Comparison of ENCODE assay signal across 10 mouse cellular contexts in the genomic region with DNA sequence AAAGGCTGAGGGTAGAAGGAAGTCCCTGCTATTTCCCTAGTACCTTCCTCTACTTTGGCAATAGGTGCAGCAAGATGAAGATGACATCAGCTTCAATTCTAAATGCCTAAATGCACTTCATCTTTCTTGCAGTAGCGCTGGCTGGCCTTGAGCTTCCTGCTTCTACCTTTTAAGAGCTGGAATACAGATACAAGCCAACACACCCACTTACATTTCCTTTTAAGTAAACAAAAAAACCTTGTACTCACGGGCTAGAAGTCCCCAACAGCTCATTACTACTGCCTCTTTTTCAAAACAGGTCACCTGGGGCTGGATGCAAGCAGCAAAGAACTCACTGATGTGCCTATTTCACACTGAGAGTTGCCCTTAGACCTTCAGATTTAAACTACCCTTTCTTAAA. TPM values are rescaled to one million over a fixed set of nuclear protein-coding genes. Genes with fewer than 3 reads are reported as not detected.
DNase-seq lines count a peak whose midpoint lies in the region; ATAC-seq and TF ChIP-seq lines count a peak whose summit lies in the region.
"Had no signal": no experiment of that assay in that cellular context is flagged by ENCODE, and none has a peak within 500 bp of the region (broad histone marks: within the 10 kb centered on the region; RNA-seq: fewer than 3 reads in every experiment).

No protein-coding gene starts in this region.

- no peak overlapping the region; the same call in 1 of the 2 replicates for H3K4me3 ChIP-seq in intestine, embryonic 14.5 days (ENCODE audit: low read depth, low read length)
- H3K4me3 ChIP-seq in intestine, embryonic 16.5 days (ENCODE audit: low read length), result no peak overlapping the region
- H3K4me3 ChIP-seq in ES-Bruce4 (ENCODE audit: low read depth, low read length), result no peak overlapping the region
- no peak overlapping the region for H3K4me3 ChIP-seq in forebrain, embryonic 14.5 days (ENCODE audit: low read depth, low read length)
- H3K4me3 ChIP-seq in midbrain, embryonic 13.5 days (replicated peaks), result no peak overlapping the region
- H3K4me3 ChIP-seq: left cerebral cortex, adult 2 months had no signal

- no peak for TF ChIP-seq EP300 in ES-Bruce4 (IDR thresholded peaks at IDR 0.05; ENCODE audit: insufficient read depth, low read depth, low read length)

- no peak for DNase-seq in intestine, embryonic 14.5 days (ENCODE audit: low spot score)
- DNase-seq in forebrain, embryonic 14.5 days (ENCODE audit: low spot score), result no peak
- DNase-seq in right cerebral cortex, postnatal 14 days, result no peak
- DNase-seq in testis, postnatal 10 days (ENCODE audit: low spot score), result no peak
- no peak for DNase-seq in gastrocnemius, postnatal 10 days

- H3K9ac ChIP-seq in intestine, embryonic 14.5 days (ENCODE audit: low read length), result no peak overlapping the region
- no peak overlapping the region for H3K9ac ChIP-seq in intestine, embryonic 16.5 days (ENCODE audit: low read depth, low read length)
- 0 out of 2 replicates have a peak overlapping the region, but pooled peaks have one; percentile 36 for H3K9ac ChIP-seq in ES-Bruce4 (ENCODE audit: low read depth, poor library complexity, severe bottlenecking)
- no peak overlapping the region for H3K9ac ChIP-seq in forebrain, embryonic 14.5 days (ENCODE audit: low read length)
- peak overlapping the region; percentile 28; the same call in 1 of the 2 replicates for H3K9ac ChIP-seq in midbrain, embryonic 13.5 days (replicated peaks)

- 50% methylated on average over 2 of the region's 2 CpGs for WGBS in intestine, embryonic 14.5 days
- WGBS in intestine, embryonic 16.5 days, result 30% methylated on average over 2 of the region's 2 CpGs
- 66% methylated on average over 2 of the region's 2 CpGs for WGBS in forebrain, embryonic 14.5 days
- WGBS in midbrain, embryonic 13.5 days, result 88% methylated on average over 2 of the region's 2 CpGs

- no peaks in the 10 kb centered on the region for H3K27me3 ChIP-seq in intestine, embryonic 14.5 days (replicated peaks; ENCODE audit: control insufficient read depth, insufficient read depth, low read length)
- no peaks in the 10 kb centered on the region for H3K27me3 ChIP-seq in intestine, embryonic 16.5 days (replicated peaks; ENCODE audit: control insufficient read depth, insufficient read depth, low read length)
- H3K27me3 ChIP-seq in ES-Bruce4 (ENCODE audit: control insufficient read depth, insufficient read depth, low read length, poor library complexity, severe bottlenecking), result no peaks in the 10 kb centered on the region
- H3K27me3 ChIP-seq in forebrain, embryonic 14.5 days (replicated peaks; ENCODE audit: control insufficient read depth, insufficient read depth, low read length), result no peaks in the 10 kb centered on the region
- H3K27me3 ChIP-seq in midbrain, embryonic 13.5 days, result no peaks in the 10 kb centered on the region

- TF ChIP-seq POLR2A in ES-Bruce4 (IDR thresholded peaks at IDR 0.05; ENCODE audit: insufficient read depth, low read length), result no peak

- H3K36me3 ChIP-seq in intestine, embryonic 14.5 days (ENCODE audit: control insufficient read depth, insufficient read depth, low read length), result 0 out of 2 replicates have a peak, but pooled peaks cover 5% of the 10 kb centered on the region
- H3K36me3 ChIP-seq in intestine, embryonic 16.5 days (ENCODE audit: control insufficient read depth, insufficient read depth, low read length), result no peaks in the 10 kb centered on the region
- 0 out of 2 replicates have a peak, but pooled peaks cover 2% of the 10 kb centered on the region for H3K36me3 ChIP-seq in ES-Bruce4 (ENCODE audit: control insufficient read depth, insufficient read depth, low read length, poor library complexity, severe bottlenecking)
- H3K36me3 ChIP-seq in forebrain, embryonic 14.5 days (ENCODE audit: control insufficient read depth, insufficient read depth, low read length), result no peaks in the 10 kb centered on the region; the same call in 1 of the 2 replicates
- peaks cover 7% of the 10 kb centered on the region; the same call in 1 of the 2 replicates for H3K36me3 ChIP-seq in midbrain, embryonic 13.5 days

- peaks cover 25% of the 10 kb centered on the region for H3K4me1 ChIP-seq in intestine, embryonic 14.5 days (replicated peaks; ENCODE audit: control insufficient read depth, insufficient read depth, low read length)
- H3K4me1 ChIP-seq in intestine, embryonic 16.5 days (ENCODE audit: control insufficient read depth, insufficient read depth, low read length), result peaks cover 21% of the 10 kb centered on the region
- no peaks in the 10 kb centered on the region for H3K4me1 ChIP-seq in ES-Bruce4 (ENCODE audit: control insufficient read depth, insufficient read depth, low read length)
- peaks cover 17% of the 10 kb centered on the region for H3K4me1 ChIP-seq in forebrain, embryonic 14.5 days (ENCODE audit: control insufficient read depth, insufficient read depth, low read length)
- peaks cover 58% of the 10 kb centered on the region for H3K4me1 ChIP-seq in midbrain, embryonic 13.5 days (replicated peaks)

- H3K9me3 ChIP-seq in intestine, embryonic 14.5 days (ENCODE audit: control insufficient read depth, low read length), result no peaks in the 10 kb centered on the region
- no peaks in the 10 kb centered on the region for H3K9me3 ChIP-seq in intestine, embryonic 16.5 days (ENCODE audit: control insufficient read depth, low read length)
- no peaks in the 10 kb centered on the region for H3K9me3 ChIP-seq in ES-Bruce4 (replicated peaks; ENCODE audit: control insufficient read depth, insufficient read depth, low read length, poor library complexity, severe bottlenecking)
- H3K9me3 ChIP-seq in forebrain, embryonic 14.5 days (replicated peaks; ENCODE audit: control insufficient read depth, low read length), result no peaks in the 10 kb centered on the region
- H3K9me3 ChIP-seq in midbrain, embryonic 13.5 days, result no peaks in the 10 kb centered on the region

- ATAC-seq in intestine, embryonic 14.5 days (replicated peaks; ENCODE audit: low FRiP score, low TSS enrichment, low read depth), result no peak
- no peak for ATAC-seq in intestine, embryonic 16.5 days
- no peak for ATAC-seq in forebrain, embryonic 14.5 days
- no peak for ATAC-seq in midbrain, embryonic 13.5 days
- ATAC-seq: inflammation-experienced regulatory T-cells, adult 6 months had no signal

- H3K27ac ChIP-seq in intestine, embryonic 14.5 days (ENCODE audit: low read depth), result no peak overlapping the region
- H3K27ac ChIP-seq in intestine, embryonic 16.5 days (ENCODE audit: low read length), result no peak overlapping the region
- no peak overlapping the region for H3K27ac ChIP-seq in ES-Bruce4 (ENCODE audit: insufficient read depth, low read length)
- H3K27ac ChIP-seq in forebrain, embryonic 14.5 days (ENCODE audit: low read depth, low read length), result no peak overlapping the region
- H3K27ac ChIP-seq in midbrain, embryonic 13.5 days, result no peak overlapping the region
- H3K27ac ChIP-seq: left cerebral cortex, adult 2 months had no signal

- H3K4me2 ChIP-seq in intestine, embryonic 14.5 days (ENCODE audit: low read length), result peak overlapping the region; percentile 28
- no peak overlapping the region for H3K4me2 ChIP-seq in intestine, embryonic 16.5 days (ENCODE audit: low read depth, low read length)
- peak overlapping the region; percentile 21; the same call in 1 of the 2 replicates for H3K4me2 ChIP-seq in forebrain, embryonic 14.5 days (ENCODE audit: low read length)
- H3K4me2 ChIP-seq in midbrain, embryonic 13.5 days (replicated peaks), result peak overlapping the region; percentile 14

- no peak for TF ChIP-seq CTCF in ES-Bruce4 (IDR thresholded peaks at IDR 0.05; ENCODE audit: low read depth, low read length)

RNA-seq across cellular contexts. Expression of a gene that starts 2.4 kb away (rescaled TPM):
- 112 and 125 TPM in 2 replicates for polyA plus RNA-seq in intestine, embryonic 14.5 days (2014; fragmentation: Nextera tagmentation; extraction: Ambion mirVana)
- polyA plus RNA-seq in intestine, embryonic 16.5 days (2015; fragmentation: Nextera tagmentation; extraction: Ambion mirVana), result 175 and 192 TPM in 2 replicates
- 179 and 208 TPM in 2 replicates for polyA plus RNA-seq in ES-Bruce4 (2011; ENCODE audit: insufficient read depth, insufficient read length, low read depth, missing spikeins)
- polyA plus RNA-seq in forebrain, embryonic 14.5 days (2014; fragmentation: Nextera tagmentation; extraction: Ambion mirVana), result 179 and 180 TPM in 2 replicates
- 364 and 378 TPM in 2 replicates for polyA plus RNA-seq in midbrain, embryonic 13.5 days (2015; fragmentation: Nextera tagmentation; extraction: Ambion mirVana)
- total RNA-seq in gastrocnemius, postnatal 10 days (2021), result 100 to 1,000 TPM; 164 to 169 TPM

RNA-seq across cellular contexts. Expression of a gene that starts 43.6 kb away (rescaled TPM):
- polyA plus RNA-seq in intestine, embryonic 14.5 days (2014; fragmentation: Nextera tagmentation; extraction: Ambion mirVana), result 9.2 and 15.3 TPM in 2 replicates
- polyA plus RNA-seq in intestine, embryonic 16.5 days (2015; fragmentation: Nextera tagmentation; extraction: Ambion mirVana), result 11.7 and 16.1 TPM in 2 replicates
- polyA plus RNA-seq in ES-Bruce4 (2011; ENCODE audit: insufficient read depth, insufficient read length, low read depth, missing spikeins), result 43.1 and 44.9 TPM in 2 replicates
- polyA plus RNA-seq in forebrain, embryonic 14.5 days (2014; fragmentation: Nextera tagmentation; extraction: Ambion mirVana), result 0.32 TPM in 1 of 2 replicates, not detected in the other
- 0.37 and 0.73 TPM in 2 replicates for polyA plus RNA-seq in midbrain, embryonic 13.5 days (2015; fragmentation: Nextera tagmentation; extraction: Ambion mirVana)
- not detected for total RNA-seq in gastrocnemius, postnatal 10 days (2021)
- total RNA-seq: left cerebral cortex, adult 2 months had no signal
- polyA plus RNA-seq: inflammation-experienced regulatory T-cells, adult 6 months had no signal

RNA-seq across cellular contexts. Expression of a gene that starts 53.3 kb away (rescaled TPM):
- 53.9 and 56.5 TPM in 2 replicates for polyA plus RNA-seq in intestine, embryonic 14.5 days (2014; fragmentation: Nextera tagmentation; extraction: Ambion mirVana)
- polyA plus RNA-seq in intestine, embryonic 16.5 days (2015; fragmentation: Nextera tagmentation; extraction: Ambion mirVana), result 56.4 and 62.8 TPM in 2 replicates
- 143 and 149 TPM in 2 replicates for polyA plus RNA-seq in ES-Bruce4 (2011; ENCODE audit: insufficient read depth, insufficient read length, low read depth, missing spikeins)
- 51.5 and 59.2 TPM in 2 replicates for polyA plus RNA-seq in forebrain, embryonic 14.5 days (2014; fragmentation: Nextera tagmentation; extraction: Ambion mirVana)
- polyA plus RNA-seq in midbrain, embryonic 13.5 days (2015; fragmentation: Nextera tagmentation; extraction: Ambion mirVana), result 63.3 and 68.9 TPM in 2 replicates
- 10 to 100 TPM; 36.0 to 43.5 TPM for total RNA-seq in gastrocnemius, postnatal 10 days (2021)

Comparison
In these comparisons a context has a peak if more than half of its experiments do, and no peak if none do; other contexts are left out.
1. H3K9ac ChIP-seq: peak in ES-Bruce4 (single experiment) and midbrain, embryonic 13.5 days (single experiment); none in intestine, embryonic 14.5 days (single experiment), intestine, embryonic 16.5 days (single experiment) and forebrain, embryonic 14.5 days (single experiment).